Mouse (Mus musculus) mouse trophoblast stem cell (cell line): ENCODE results near the gene Lgmn.

Experiments used
- in situ Hi-C, 2 experiments: fragments of 300-500 bp; cut with MseI, MboI; formaldehyde crosslinking; loops; 2 replicates in 1 of 2; 3 replicates in 1 of 2; pipeline ENCODE4 v1.15.1; 2025

The Lgmn gene

DNA sequence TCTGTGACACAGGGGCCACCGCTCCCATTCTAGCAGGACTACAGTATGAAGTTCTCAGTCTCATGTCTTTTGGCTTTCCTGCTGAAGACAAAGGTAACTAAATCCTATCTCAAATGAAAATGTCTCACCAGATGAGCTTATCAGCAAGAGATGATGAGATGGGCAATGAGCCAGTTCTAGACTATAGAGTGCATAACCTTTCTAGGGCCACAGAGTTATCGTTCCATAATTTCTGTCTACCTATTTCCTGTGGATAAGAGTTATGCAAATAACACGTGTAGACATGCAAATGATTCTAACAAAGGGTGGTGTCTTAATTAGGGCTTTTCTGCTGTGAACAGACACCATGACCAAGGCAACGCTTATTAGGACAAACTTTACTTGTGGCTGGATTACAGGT is 5.5 kb downstream of the Lgmn start:
- in situ Hi-C loops = no loop called here

DNA sequence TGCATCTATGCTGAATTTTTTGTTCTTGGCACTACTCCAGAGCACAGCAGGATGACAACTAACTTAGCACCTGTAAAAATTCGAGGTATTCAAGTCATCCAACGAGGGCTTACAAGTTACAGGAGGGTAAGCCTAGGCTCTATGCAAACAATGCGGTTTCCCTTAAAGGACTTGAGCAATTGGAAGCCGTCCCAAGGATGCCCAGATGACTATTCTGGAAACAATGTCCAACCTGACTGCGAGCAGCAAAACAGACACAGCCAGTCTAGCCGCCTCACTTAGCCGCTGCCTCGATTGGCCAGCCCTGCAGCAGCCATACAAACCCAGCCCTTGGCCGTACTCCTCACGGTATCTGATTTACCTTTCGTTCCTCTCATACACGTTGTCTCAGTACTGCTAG is 7.4 kb downstream of the Lgmn start:
- in situ Hi-C loops = no loop called here

DNA sequence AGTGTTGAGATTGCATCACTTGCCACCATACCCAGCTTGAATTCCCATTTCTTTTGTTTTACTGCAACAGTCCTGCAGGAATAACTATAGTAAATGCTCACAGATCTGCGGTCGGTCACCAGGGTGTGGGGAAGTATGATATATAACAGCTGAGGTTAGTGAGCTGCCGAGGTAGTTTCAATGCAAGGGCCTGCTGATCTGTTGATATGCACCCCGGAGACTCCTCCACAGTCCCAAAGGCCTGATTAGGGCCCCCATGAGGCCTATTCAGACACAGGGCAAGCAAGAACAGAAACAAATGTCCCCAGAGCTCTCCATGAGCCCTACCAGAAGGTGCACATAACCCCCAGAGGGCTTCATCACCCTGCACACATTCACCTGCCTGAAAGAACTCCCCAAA is 9.4 kb downstream of the Lgmn start:
- in situ Hi-C loops = no loop called here

DNA sequence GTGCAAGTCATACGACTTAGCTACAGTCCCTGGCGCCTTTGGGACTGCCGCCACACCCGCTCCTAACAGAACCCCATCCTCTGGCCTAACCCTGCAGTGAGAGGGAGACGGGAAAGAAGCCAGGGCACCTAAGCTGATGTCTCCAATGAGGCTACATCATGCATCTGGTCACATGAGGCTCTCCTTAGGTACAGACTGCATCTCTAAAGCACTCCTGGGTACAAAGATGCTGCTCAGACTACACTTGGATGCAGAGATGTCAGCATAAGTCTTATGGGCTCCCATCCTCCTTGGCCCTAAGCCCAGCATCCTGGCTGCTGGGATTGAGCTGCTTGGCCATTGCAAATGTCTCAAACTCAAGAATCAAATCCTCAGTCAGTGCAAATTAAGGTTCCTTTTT is 10.0 kb downstream of the Lgmn start:
- in situ Hi-C loops = no loop called here

DNA sequence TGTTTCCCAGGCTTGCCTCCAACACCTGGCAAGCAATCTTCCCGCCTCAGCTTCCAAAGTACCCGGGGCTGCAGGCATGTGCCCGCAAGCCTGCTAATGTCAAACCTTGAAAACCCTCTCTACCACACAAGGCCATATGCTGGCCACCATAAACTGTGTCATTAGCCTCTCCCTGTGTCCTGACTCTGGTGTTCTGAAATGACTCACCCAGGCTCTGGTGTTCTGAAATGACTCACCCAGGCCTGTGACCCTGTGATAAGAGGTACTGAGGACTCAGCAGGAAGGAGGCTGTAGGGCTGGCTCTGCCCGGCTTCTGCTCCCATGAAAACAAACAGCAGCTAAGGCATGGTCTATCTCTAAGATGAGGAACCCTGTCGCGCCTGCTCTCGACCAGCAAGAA is 13.3 kb downstream of the Lgmn start:
- in situ Hi-C loops = no loop called here

DNA sequence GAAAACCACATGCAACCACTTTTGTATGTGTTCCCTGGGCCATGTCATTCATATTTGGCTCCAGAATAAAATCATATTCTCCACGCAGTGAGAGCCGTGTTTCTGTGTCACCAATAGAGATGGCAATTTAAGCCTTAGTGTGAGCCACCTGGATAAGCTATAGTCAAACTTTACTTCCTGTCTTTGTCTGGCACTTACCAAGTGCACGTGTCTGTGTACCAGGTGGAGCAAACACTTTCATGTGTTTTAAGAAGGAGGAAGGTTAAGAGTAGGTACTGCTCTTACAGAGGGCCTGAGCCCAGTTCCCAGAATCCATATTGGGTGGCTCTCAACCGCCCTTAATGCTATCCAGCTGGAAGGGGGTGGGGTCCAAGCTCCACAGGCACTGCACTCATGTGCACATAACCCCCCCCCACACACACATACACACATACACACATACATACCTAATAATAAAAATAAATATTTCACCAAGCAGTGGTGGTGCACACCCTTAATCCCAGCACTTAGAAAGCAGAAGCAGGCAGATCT is 14.5 kb downstream of the Lgmn start:
- in situ Hi-C loops = no loop called here

DNA sequence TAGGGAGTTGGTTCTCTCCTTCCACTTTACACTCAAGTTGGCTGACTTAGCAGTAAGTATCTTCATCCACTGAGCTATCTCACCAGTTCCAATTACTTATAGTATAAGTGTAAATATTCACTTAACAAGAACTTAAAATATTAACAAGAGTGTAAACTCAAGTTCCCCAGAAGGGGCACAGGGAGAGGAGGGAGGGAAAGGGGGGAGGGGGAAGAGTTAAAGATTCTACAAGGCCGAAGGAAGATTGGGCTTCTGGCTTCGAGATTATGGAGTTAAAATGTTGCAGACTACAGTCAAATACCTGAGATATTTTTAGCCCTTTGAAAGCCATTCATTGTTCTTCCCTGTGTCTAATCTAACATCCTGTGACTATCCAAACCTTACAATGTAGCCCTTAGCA is 15.2 kb downstream of the Lgmn start:
- in situ Hi-C loops = no loop called here

DNA sequence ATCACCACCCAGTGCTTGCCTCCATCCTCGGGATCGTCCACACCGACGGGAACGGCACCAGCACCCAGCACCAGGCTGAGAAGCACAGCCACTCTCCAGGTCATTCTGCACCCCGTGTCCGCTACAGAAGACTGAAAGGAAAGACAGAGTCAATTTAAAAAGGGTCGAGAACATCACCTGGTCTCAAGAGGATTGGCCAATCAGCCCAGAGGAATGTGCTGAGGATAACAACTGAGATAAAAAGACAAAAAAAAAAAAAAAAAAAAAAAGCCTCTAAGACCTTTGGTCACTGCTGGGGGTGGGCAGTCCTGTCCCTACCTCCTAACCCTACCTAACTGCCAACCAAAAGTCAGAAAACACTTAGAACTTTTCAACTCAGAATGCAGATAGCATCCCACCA is 16.0 kb downstream of the Lgmn start:
- in situ Hi-C loops = no loop called here

DNA sequence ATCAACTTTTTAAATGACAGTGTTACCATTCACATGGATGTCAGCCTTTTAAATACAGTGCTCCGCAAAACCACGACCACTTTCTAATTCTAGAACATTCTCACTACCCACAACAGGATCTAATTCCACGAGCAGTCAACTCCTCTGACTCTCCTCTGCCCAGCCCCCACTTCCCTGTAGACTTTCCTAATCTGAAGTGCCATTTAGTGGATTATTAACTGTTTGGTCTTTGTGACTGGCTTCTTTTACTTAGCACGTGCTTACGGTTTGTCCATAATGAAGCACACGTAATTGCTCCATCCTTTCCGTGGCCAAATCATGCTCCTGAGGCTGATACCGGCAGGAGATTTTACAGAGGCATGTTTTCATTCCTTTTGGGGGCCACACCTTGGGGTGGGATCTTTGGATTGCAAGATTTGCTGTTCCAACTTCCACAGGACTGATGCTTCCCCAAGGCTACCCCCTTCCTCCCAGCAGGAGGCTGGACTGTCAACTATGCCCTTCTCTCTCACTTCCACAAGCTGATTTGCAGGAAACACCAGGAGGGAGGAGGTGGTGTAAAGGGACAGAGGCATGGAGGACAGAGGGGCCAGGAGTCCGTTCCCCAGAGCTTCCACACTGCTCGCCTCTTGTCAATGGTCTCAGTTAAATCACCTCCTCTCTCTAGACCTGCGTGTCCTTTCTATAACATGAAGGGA is 16.8 kb downstream of the Lgmn start:
- in situ Hi-C loops = no loop called here

DNA sequence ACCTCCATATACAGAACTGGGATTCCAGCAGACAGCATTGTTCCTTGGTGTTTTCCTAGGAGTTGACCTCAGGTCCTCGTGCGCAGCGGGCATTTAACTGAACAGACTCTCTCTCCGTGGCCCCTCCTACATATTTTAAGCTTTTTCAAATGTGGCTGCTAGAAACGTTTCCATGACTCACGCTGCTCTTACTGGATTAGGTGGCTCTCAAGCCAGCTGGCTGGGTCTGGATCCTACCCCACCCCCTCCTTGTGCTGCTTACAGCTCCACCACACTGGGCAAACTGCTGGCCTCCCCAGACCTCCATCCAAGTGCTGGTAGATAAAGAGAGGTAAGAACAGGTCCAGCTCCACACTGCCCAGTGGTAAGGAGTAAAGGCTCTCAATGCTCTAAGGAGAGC is 17.5 kb downstream of the Lgmn start:
- in situ Hi-C loops = no loop called here

DNA sequence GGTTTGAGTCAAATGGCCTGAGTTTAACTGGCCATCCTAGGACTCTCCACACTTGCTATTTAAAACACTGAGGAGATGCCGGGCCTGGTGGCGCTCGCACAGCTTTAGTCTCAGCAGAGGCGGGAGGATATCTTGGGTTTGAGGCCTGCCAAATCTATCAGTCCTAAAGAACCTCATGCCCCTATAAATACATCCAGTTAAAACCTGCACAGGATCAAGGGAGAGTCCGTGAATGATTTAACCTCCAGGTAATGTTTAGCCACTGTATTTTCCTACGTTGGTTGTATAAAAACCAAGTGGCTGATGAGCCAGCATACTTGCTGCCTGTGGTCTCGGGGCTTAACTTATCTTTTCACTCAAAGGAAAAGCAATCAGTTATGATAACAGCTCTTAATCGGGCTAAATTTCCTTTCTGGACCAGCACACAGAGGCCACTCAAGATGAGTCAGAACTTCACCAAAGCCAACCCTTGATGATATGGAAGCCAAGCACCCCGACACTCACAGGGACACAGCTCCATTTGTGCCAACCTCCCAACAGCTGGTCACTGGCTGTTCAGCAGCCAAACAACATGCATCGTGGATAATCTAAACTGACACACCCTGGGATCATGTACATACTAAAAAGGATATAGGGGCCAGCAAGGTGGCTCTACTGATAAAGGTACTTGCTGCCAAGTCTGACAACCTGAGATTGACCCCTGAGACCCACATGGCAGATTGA is 19.3 kb downstream of the Lgmn start:
- in situ Hi-C loops = no loop called here

DNA sequence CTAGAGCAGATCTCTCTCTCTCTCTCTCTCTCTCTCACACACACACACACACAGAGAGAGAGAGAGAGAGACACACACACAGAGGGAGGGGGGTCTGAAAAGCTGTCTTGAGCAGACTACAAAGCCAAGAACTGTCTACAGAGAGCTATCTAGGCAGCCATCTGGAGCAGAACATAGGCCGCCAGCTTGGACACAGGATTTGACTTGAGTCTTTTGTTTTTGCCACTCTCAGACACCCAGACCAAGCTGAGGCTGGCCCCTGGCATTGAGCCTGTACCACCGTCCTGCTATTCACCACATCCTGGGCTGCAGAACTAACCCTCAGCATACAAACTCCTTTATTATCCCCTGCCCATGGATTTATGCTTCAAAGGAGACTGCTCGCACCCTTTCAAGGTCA is 20.1 kb downstream of the Lgmn start:
- in situ Hi-C loops = no loop called here

DNA sequence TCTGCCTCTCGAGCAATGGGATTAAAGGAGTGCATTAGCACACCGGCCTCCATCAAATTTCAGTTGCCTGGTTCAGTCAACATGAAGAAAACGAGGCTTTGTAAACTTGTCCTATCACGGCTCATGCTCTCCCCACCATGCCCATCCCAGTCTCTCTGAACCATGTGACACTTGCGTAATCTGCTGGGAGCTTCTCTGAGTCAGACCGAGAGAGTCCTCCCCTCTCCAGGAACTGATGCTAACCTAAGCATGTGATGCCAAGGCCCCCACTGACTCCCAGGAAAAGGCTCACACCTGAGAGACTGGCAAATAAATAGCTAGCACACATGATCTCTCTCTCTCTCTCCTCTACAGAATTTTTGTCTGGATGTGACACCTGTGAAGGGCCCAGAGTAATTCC is 21.9 kb downstream of the Lgmn start:
- in situ Hi-C loops = no loop called here

DNA sequence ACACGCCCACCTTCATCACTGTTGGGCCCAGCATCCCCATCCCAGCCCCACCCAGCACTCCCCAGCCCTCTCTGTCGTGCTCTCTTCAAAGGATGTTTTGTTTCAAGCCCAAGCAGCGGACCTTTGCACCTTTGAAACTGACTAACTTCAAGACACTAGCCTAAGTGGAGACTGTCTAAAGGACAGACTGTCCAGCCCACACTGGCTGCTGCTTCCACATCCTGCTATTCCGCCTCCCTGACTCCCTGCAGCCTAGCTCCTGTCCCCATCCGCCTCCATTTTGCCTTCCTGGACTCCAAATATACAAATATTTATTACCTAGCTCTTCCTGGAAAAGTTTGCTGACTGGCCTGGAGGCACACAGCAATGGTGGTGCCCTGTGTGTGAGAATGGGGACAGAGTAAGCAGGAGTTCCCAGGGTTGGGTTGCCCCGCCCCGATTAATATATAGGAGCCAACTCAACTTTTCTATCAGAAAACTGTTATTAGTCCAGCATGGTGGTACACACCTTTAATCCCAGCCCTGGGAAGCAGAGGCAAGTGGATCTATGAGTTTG is 22.6 kb downstream of the Lgmn start:
- in situ Hi-C loops = no loop called here

DNA sequence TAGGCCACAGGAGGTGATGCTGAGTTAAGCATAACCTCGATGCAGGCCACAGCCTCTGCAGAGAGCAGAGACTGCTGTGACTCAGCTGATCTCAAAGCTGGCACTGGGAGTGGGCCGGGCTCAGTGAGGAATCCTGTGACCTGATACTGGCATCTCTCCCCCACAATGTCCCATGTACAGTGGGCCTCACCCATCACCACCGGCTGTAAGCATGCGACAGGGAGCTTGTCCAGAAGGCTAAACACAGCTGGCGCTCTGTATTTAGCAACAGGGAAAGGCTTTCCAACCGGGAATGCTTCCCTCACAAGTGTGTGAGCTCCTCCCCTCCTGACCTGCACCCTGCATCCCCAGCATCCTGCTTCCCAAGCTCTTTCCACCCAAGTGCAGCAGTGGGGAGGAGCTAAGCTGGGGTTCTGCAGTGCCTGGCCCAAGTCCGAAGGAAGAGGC is 23.2 kb downstream of the Lgmn start:
- in situ Hi-C loops = no loop called here

DNA sequence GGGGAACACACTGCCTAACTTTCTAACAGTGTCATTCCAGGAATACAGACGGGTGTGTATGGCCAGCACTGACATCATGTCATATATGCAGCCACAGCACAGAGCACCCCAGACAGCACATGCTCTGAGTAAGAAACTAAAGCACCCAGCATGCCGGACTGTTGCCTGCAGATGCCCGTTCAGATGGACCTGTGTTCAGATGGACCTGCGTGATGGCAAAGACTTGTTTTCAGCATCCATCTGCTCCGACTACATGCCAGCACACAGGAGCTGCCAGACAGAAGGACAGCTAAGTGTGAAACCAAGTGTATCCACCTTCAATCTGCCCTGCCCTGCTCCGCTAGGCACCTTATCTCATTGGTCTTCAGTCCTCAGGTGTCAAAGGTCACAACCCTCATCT is 24.9 kb downstream of the Lgmn start:
- in situ Hi-C loops = no loop called here

DNA sequence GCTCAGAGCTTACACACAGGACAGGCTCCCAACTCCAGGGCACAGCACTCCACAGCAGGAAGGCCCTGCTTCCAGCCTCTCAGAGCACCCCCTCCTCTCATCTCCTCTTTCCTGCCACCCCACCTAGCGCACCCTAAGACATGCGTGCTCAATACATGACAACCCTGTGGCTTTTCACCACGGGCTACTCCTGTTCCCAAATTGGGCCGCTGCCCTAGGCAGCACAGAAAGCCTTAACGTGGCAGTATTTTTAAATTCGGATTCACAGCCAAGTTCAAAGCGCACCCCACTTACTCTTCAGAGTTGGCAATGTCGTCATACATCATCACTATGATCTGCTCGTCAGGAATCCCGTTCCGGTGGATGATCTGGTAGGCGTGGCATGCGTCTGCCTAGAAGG is 26.4 kb downstream of the Lgmn start:
- in situ Hi-C loops = no loop called here

DNA sequence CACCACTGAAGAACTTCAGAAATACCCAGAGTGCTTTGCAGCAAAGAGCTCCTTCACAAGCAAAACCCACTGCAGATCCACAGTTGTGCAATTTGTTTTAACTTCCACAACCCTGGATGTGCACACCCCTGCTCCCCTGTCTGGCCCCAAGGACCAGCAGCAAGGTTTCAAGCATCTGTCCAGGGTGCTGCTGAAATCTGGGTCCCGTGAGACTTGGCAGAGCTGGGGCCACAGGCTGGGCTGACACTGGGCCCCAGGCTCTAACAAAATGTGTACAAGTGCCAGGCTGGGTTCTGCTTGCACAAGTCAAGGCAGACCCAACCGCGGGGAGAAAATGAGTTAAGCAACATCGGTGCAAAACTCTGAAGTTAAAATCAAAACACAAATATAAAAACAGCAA is 41.0 kb downstream of the Lgmn start:
- in situ Hi-C loops = loop anchor here in 1 of 2 experiments (25.0 kb wide), 1 partner anchor 386 kb away; no protein-coding TSS in a partner anchor

DNA sequence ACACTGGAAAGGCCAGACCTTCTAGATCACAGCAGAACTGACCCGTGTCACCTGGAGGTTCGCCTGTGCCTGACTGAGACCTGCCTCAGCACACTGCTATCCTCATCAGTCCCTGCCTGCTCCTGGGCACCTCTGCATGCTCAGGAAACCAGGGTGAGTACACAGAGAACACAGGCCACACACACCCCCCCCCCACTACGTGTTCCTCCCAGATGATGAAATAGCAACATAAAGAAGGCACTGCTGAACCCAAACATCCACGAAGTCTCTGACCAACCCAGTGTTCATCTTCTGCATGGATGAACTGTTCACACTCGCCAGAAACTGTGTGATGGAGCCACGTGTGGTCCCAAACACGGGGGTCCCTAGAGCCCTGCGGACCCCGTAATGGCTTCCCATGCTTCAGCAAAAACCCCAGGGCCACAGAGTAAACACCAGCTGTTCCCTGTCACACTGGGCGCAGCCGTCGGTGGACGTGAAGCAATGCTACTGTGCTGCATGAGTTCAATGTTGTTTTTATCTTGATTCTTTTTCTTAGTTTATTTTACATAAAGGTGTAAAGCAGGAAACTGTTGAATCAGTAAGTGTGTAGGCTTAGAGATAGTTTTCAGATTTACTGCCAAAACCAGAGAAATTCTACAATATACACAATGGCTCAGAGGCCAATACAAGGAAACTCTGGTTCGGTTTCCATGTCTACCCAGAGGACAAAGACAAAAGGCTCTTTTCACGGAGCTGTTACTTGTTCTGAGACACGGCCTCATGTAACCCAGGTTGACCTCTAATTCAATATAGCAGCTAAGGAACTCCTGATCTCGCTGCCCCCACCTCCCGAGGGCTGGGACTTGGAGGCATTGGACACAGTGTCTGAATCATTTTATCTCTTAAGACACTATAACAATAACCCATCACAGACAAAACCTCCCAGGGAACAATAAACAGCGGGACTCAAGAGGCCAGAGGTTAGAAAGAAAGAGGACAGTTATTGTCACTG is 43.3 kb downstream of the Lgmn start:
- in situ Hi-C loops = loop anchor here in 1 of 2 experiments (25.0 kb wide), 1 partner anchor 384 kb away; no protein-coding TSS in a partner anchor

DNA sequence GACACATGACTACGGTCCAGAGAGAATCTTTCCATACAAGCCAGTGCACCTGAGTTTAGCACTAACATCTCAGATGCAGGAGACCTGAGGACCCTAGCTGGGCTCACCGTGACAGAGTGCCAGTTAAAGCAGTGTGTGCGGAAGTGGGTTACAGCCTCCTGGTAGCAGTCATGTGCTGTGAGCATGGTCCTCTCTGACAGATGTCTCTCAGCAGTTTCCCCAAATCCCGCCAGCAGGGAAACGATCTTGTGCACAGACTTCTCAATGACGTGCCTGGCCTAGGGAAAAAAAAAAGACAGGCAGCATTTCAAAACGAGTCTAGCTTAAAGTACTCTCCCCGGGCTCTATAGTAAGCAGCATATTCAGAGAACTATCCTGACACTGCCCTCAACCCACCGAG is 44.1 kb downstream of the Lgmn start:
- in situ Hi-C loops = loop anchor here in 1 of 2 experiments (25.0 kb wide), 1 partner anchor 383 kb away; no protein-coding TSS in a partner anchor

DNA sequence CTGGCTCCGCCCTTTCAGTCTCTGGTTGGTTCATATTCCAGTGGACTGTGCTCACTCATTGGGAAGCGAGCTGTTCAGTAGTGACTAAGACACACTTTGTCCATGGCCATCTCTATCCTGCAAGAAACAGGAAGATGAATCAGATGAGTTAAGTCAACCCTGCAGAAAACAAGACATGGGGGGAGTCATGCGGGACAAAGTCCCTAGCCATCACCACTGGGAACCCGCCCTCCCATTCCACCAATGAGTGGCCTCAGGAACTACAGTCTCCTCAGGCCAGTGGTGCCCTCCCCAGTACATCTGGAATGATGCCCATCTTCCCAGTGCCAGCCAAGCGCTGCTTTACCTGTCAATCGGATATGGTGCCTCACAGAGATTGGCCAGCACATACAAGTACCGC is 45.1 kb downstream of the Lgmn start:
- in situ Hi-C loops = loop anchor here (5.0 to 25.0 kb wide), 2 partner anchors 68 to 382 kb away; no protein-coding TSS in a partner anchor
